Mouse (Mus musculus) cerebellum, adult 18-20 months (tissue): Measurements from ENCODE around the gene Nav1.

ENCODE experiments used
- DNase-seq, 2 experiments: peaks; one replicate each; pipeline ENCODE4 v3.0.0; 2021

Gene Nav1

DNA sequence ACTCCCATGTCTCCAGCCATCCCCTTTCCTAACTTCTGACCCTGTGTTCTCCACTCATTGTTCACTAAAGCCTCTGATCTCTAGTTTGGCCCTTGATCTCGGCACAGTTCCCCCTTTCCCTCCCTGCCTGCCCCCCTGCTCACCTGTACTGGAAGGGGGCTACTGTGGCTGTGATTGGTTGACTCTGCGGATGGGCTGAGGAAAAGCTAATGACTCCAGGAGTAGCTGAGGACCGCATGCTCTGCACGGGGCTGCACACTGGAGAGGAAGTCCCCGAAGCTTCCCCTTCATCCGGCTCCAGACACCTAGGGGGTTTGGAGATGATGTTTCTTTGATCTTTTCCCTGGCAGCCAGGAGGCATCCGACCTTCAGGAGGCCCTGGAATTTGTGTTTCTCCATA, at the start of gene Nav1:
TSS of gene Nav1 (minus strand) at position 277 of the 400 bp plus-strand sequence.
- no peak for DNase-seq

DNA sequence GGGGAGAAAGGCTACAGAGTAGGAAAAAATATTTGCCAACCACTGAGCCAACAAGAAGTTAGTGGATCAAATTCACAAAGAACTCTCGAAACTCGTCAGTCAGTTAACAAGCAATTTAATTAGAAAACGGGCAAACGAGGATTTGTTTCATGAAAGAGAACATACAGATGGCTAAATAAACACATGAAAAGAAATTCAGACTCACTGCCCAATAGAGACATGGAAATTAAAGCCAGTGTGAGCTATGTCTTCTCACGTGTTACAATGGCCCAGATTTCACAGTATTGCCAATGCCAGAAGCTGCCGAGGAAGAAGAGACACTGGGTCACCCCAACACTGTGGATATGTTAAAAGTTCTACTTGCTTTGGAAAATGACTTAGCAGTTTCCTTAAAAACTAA, 46.8 kb upstream of the Nav1 start:
- DNase-seq: no peak

DNA sequence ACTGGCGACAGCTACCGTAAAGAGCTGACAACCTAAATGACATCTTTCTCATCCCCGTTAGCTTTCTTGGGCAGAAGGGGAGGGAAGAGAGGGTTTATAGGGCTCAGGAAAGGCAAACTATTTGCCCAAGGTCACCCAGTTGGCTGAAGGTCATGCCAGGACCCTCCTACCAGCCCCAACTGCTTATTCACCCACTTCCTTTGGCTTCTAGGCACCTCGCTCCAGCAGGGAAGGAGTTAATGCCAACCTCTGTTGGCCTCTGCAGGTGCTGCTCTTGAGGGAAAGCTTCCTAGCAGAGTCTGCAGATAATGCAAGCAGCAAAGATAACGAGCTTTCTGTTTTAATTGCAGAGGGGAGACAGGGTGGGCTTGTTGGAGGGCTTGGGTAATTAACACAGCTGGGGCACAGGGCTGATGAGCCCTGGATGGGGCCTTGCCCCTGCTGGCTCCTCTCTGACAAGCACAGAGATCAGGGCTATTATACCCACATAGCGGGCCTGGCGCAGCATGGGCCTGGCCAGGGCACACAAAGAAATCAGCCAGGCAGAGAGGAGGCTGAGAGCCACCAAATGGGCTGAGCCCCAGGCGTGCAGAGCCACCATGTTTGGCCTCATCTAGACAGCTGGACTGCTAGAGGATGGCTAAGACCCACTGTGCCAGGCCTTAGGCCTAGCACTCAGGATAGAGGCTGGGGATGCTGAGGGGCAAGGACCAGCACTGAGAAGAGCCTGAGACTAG, 38.5 kb upstream of the Nav1 start:
- DNase-seq: no peak

DNA sequence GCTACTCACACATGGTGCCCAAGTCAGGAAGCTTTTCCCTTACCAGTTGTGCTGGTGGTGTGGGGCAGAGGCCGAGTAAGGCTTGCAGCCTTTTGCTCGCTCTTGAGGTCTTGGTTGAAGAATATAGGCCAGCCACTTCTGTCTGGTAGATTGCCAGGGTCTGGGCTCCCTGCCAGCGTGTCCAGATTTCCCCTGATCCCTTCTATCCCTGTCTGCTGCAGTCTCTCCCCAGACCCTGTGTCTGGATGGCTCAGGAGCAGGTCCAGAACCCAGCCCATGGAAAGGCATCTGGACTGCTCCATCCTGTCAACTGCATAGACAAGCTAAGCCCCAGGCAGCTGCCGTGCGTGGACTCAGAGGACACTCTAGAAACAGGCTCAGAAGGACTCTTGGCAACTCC, 37.0 kb upstream of the Nav1 start:
- no peak for DNase-seq

DNA sequence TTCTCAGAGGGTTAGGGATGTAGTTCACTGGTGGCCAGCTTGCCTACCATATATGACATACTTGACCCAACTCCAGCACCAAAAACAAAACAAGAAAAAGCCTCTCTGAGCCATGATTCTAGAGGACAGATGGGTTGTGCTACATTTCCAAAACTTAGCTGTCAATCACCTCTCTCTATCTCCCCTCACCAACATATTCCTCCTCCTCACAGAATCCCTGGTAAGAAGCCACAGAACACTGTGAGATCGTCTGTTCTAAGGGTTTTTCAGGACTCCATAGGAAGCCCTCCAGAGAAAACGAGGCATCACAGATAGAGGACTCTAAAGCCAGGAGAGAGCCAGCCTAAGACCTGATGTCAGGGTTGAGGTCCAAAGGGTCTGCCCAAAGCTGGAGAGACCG, 36.6 kb upstream of the Nav1 start:
- no peak for DNase-seq

DNA sequence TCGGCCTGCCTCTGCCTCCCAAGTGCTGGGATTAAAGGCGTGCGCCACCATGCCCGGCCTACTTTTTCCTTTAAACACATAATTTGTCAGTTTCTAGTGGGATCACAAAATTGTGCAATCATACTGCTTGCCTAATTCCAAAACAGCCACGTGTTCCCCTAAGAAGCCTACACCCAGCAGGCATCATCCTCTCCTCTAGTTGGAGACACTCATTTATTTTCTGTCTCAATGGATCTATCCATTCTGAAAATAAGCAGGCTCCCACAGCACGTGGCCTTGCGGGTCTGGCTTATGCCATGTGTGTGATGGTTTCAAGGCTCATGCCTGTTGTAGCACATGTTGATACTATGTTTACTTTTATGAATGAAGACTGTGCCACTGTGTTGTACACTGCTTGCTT, 32.8 kb upstream of the Nav1 start:
- no peak for DNase-seq

DNA sequence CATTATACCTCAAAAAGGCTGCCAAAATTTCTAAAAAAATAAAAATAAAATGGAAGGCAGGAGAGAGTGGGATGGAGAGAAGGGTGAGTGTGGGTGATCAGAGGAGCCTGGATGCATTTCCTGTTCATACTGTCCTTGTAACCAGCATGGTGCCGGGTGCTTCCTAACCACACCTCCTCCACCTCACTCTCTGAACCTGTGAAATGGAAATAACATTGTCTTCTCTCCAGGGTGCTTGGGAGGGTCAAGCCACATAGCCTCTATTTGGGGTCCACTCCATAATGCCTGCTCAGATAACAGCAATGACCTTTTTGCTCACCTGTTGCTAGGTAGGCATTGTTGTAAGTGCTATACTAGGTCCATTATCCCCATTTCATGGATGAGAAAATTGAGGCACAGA, 32.0 kb upstream of the Nav1 start:
- no peak for DNase-seq

DNA sequence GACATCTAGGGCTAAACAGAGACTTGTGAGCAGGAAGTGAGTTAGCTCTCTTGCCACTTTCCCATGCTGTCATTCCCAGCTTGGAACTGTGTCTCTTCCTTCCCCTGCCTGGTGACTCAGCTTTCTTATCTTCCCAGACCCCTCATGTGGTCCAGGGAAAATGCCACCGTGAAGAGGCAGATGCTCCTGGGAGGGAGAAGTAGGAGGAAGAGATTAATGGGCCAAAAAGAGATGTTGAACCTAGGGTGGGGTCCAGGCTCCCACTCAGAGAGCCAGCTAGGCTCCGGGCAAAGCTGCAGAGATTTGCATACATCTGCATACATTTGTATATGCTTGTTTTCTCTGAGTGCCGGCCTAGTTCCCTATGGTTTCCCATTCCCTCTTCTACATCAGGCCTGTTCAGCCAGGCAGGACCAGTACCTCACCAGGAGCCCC, 30.5 kb upstream of the Nav1 start:
- DNase-seq: no peak

DNA sequence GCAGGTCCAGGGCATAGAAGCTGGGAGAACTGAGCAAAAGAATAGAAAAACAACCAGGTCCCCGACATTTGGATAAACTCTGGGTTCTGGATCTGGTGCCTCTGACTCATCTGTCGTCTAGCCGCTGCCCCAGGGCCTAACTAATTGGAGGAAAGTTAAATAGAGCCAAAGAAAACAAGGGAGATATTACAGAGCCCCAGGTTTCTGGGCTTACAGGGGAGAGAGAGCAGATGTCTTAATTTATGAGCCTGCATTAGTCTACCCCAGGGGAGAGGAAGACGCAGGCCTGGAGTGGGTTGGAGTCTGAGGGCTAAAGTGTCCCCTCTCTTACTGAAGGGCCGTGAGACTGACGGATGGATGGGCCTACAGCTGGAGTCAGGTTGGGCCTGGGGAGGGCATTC, 29.0 kb upstream of the Nav1 start:
- DNase-seq: no peak

DNA sequence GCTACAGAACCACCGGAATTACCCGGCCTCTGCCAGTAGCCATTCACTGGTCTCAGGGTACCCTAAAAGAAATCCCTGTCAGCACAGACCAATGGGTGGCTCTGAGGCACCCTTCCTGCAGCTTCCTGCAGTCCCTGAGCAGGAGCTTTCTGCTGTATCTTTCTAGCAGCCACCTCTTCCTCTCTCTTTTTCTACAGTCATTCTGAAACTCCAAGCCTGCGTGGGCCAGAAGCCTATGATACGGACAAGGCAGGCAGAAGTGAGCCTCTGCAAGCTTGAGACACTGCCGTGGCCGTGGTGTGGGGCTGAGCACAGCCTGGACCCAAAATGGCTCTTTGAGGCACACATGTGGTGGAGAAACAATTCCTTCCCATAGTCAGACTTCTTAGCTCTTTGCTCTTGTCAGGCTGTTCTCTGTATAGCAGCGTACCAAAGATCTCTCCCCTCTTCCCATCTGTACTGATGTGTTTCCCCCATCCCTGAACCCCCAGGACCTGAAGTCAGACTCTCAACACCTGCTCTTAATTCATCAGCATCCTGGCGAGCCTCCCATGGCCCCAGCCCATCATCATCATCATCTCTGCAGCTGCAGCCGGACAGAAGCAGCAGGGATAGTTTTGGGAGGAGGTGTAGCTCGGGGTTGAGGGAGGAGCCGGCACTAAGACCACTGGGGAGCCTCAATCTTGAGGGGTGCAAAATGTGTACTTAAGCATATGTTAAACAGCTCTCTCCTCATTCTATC, 28.4 kb upstream of the Nav1 start:
- no peak for DNase-seq

DNA sequence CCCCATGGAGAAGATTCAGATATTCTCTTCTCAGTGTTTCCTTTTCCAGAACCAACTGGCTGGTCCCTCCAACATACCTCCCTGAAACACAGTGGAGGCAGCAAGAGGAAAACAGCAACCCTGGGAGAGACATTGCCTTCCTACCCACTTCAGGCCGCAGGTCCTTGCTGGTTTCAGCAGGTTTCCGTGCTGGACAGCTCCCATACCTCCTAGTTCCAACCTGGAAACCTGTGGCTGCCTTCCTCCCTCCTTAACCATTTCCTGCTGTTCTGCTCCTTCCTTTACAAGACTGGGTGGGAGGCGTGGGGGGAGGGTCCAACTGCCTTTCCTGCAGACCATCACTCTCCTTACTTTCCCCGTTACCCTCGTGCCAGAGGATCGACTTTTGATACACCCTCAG, 27.7 kb upstream of the Nav1 start:
- no peak for DNase-seq

DNA sequence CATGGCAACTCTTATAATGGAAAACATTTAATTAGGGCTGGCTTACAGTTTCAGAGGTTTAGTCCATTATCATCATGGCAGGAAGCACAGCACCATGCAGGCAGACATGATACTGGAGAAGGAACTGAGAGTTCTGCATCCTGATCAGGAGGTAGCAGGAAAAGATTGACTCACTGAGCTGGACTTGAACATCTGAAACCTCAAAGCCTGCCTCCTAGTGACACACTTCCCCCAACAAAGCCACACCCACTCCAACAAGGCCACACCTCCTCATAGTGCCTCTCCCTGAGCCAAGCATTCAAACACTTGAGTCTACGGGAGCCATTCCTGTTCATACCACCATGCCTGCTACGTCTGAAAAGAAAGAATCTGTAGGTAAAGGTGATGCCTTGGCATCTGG, 26.8 kb upstream of the Nav1 start:
- no peak for DNase-seq

DNA sequence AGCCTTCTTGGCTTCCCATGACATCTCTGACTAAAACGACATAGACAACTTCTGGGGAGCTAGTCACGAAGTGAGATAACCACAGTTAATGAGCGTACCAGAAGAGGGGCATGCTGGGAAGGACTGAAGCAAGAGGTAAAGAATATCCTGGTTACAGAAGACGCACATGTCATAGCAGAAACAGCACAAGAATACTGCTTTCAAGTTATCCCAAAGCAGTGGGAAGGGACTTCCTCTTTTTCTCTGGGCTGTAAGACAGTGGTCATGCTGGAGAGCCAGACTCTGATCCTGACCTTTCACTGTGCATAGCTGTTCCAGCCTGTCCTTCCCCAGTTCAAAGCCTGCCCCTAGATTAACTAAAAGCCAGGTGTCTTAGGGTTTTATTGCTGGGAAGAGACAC, 26.4 kb upstream of the Nav1 start:
- DNase-seq: no peak

DNA sequence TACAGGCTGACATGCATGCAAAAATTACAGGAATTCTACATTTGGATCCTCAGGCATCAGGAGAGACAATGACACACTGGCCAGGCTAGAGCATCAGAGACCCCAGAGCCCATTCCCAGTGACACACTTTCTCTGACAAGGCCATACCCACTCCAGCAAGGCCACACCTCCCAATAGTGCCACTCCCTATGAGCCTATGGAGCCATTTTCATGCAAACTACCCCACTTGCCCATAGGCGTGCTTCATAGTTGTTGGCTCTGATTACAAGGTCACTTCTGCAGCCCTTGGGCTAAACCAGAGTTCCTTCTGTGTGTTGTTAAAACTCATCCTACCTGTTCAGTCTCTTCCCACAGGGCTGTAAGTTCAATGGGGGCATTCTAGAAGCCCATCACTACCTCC, 25.1 kb upstream of the Nav1 start:
- DNase-seq: no peak

DNA sequence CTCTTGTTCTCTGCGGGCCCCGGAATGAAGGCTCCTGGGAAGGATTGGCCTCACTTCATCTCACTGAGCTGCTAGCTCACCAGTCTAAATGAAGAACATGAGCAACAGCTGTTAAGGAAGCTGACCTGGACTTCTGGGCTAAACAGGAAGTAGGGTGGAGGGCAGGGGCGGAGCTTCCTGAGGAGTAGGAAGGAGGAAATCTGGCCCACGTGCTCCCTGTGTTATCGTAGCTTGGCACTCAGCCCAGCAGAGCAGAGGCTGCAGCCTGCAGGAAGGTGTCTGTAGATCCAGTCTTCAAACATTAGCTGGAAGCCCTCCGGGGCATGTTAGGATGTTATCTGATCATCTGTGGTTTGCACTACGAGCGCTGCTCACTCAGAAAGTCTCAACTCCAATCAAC, 24.4 kb upstream of the Nav1 start:
- no peak for DNase-seq

DNA sequence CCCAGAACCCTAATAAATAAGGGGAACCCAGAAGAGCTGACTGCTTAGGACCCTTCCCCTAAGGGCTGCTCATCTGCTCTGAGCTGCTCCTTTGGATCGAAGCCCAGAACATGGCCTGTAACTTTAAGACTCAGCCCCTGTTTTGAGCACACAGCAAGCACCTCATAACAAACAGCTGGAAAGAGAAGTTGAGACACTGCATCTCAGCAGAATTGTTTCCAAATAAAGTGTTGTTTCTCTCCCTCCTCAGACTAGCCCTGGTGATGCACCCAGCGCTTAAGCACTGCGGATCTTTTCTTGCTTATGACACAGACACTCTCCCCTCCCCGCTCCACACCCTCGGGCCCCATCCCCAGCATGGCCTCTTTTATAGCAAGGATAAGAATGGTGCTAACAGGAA, 22.8 kb upstream of the Nav1 start:
- no peak for DNase-seq

DNA sequence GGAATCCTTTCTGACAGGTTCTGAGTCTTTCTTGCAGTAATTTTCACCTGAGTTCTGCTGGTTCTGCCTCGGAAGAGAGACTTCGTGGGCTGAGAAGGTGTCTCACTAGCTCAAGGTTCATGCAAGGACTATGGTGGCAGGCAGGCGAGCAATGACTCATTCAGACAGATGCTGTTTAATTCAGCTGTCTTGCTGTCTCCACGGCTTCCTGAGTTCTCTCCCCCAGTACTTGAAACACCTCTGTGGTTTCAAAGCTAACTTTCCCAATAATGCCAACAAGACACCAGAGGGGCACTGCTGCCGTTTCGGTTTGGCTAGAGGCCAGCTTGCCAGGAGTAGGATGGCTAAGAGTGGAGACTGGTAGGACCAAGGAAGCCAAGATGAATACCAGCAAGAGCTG, 19.1 kb upstream of the Nav1 start:
- DNase-seq: no peak

DNA sequence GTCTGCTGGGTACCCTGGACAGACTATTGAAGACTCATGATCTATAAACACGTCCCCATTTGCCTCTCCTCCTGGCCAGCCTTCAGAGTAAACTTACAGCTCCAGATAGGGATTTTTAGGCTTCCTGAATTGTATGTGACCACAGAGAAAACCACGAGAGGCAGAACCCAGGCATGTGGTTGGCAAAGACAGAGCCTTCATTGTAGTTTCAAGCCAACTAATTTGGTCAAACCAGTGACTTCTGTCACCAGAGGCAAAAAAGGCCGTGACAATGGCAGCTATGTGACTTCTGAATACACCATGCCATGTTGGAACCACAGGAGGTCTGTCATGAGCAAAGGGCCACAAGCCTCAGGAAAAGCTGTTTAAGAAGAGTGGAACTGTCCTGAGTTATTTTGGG, 18.6 kb upstream of the Nav1 start:
- DNase-seq: no peak

DNA sequence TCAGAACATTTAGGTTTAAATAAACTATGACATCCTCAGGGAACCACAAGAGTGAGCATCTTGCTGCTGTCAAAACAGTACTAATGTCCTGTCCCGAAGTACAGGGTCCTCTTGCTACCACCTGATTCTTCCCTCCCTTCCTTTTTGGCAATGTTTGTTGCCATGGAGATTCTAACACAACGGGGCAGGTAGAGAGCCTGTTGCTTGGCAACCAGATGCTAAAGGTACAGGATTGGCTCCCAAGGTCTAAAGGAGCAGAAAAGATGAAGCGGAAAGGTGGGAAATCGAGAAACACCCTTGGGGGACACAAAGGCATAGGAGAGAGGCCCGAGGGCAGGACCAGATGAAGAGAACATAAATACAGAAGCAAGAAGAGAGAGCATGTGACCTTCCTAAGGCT, 17.6 kb upstream of the Nav1 start:
- DNase-seq: no peak

DNA sequence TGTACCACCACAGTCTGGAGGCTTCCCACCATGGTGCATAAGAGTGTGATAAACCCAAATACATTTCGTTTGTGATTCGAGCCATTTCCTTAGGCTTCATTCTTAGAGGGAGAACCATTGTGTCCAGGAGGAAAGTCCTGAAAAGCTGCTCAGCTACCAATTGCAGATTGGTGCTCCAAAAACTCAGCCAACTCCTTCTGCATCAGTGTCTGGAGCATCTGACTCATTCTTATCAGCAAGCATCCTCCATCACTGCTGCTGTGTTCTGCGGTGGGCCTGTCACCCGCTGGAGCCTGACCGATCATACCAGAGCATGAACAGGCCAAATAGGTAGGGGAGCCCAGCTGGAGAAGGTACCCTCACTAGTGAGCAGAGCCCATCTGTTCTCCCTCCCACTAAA, 16.0 kb upstream of the Nav1 start:
- DNase-seq: no peak

DNA sequence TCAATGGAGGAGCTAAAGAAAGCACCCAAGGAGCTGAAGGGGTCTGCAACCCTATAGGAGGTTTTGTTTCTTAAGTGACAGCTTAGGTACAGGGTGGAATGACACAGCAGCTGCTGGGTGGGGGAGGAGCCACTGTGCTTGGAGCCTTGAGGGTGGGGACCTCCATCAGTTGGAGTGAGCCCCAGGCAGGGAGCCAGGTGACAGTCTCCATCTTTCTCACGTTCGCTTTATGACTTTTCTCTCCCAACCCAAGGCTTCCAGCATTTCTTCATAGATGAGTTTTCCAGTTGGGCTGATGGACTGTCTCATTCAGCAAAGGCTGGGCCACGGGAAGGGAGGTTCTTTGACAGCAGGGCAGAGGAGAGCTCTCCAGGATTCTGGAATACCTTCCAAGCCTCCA, 14.2 kb upstream of the Nav1 start:
- no peak for DNase-seq

DNA sequence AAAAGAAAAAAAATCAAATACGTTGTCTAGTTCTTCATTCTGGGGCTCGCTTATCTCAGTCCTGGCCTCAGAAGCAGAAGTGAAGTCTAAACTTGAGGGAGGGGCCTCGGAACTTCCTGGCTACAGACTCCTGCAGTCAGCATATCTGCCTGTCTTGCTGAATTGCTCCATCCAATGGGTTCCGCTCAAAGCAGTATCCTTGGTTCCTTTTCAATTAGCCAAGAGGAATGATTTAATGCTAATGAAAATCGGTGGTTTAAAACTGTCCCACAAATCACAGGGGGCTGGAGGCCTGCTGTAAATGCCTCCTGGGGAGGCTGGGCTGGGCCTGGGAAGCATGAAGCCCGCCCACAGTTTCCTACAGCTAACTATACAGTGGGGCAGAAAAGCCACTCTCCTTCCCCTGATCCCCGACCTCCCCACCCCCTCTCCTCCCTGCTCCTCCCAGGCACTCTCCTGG, 12.9 kb upstream of the Nav1 start:
- no peak for DNase-seq

DNA sequence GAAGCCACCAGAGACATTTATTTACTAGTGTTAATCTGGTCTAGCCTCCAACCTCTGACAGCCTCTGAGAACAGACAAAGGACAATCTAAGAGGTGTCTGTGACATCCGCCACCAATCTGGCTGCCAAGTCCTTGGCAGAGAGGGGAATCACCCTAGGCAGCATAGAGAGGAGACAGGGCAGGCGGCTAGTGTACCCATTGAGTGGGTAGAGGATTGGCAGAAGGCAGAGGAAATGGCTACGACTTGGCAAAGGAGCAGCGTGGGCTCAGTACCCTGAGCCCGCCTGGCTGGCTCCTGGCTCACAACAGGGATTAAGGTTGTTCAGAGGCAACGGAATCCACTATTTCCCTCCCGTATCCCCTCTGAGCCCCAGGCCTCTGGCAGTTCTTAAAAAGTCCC, 12.0 kb upstream of the Nav1 start:
- DNase-seq: no peak

DNA sequence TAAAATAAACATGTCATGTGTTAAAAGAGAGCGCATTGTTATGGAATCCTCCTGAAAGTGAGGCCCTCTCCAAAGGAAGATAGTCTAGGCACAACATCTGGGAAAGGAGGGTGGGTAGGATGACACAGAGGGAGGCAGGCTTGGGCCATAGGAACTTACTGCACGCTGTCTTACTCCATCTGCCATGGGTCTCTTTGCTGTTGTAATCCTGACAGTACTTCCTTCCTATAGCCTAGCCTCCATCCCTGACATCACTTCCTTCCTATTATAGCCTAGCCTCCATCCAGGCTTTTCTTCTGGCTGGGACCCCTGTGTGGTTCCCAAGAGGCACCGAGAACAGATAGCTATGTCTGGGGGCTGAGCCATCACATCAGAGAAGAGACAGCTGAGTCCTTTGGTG, 10.2 kb upstream of the Nav1 start:
- no peak for DNase-seq
